In genomic region chr8:105851651-105852143, GRCm38 (mm10) we compare ENCODE assay signal across 8 mouse cellular contexts. TPM values are rescaled to one million over a fixed set of nuclear protein-coding genes. Genes with fewer than 3 reads are reported as not detected.
DNase-seq lines count a peak whose midpoint lies in the region; ATAC-seq and TF ChIP-seq lines count a peak whose summit lies in the region.

No protein-coding gene starts in this region.

- no peaks in the 10 kb centered on the region for H3K27me3 ChIP-seq in forebrain, embryonic 13.5 days
- H3K27me3 ChIP-seq in liver, postnatal 0 days (ENCODE audit: insufficient read depth, low read length): no peaks in the 10 kb centered on the region
- H3K27me3 ChIP-seq in neural tube, embryonic 13.5 days: no peaks in the 10 kb centered on the region
- no peaks in the 10 kb centered on the region for H3K27me3 ChIP-seq in testis, adult 2 months (ENCODE audit: control insufficient read depth, insufficient read depth, low read length)

- peak; percentile 96 for TF ChIP-seq POLR2A in testis, adult 2 months (IDR thresholded peaks at IDR 0.05; ENCODE audit: control insufficient read depth, low read depth, low read length)

- DNase-seq in ES-E14 (ENCODE audit: low read depth, low spot score): peak; percentile 90
- DNase-seq in heart, postnatal 10 days: peak; percentile 93 to 94
- DNase-seq in kidney, postnatal 4 days: peak; percentile 94 to 95
- peak; percentile 91 for DNase-seq in liver, postnatal 0 days

- peaks cover 4 to 13% of the 10 kb centered on the region in 2 experiments; a peak in 3 of 4 replicates for H3K4me1 ChIP-seq in ES-E14 (ENCODE audit: control insufficient read depth in 2 of 2, insufficient read depth in 2 of 2, low read length in 2 of 2, poor library complexity in 1 of 2)
- peaks cover 25% of the 10 kb centered on the region for H3K4me1 ChIP-seq in forebrain, embryonic 13.5 days
- peaks cover 19% of the 10 kb centered on the region for H3K4me1 ChIP-seq in liver, postnatal 0 days (ENCODE audit: insufficient read depth)
- peaks cover 25% of the 10 kb centered on the region for H3K4me1 ChIP-seq in neural tube, embryonic 13.5 days (replicated peaks)
- peaks cover 12% of the 10 kb centered on the region for H3K4me1 ChIP-seq in testis, adult 2 months (ENCODE audit: control insufficient read depth, insufficient read depth, low read length)

- in situ Hi-C loops in ES-E14 (cut with MboI; ENCODE audit: low sequenced_read_pairs in 2 of 2, unreplicated experiment in 2 of 2): no loop called here

- intact Hi-C loops in heart, postnatal 10 days (cut with DNase I): loop anchor here (5.0 kb wide), 1 partner anchor 144 kb away; the partner anchor contains the start of genes 4933405L10Rik and Enkd1

- peak overlapping the region; percentile 85 for H3K4me2 ChIP-seq in forebrain, embryonic 13.5 days
- peak overlapping the region; percentile 96 for H3K4me2 ChIP-seq in liver, postnatal 0 days (ENCODE audit: low read depth, low read length)
- peak overlapping the region; percentile 72 for H3K4me2 ChIP-seq in neural tube, embryonic 13.5 days

- H3K9me3 ChIP-seq in ES-E14 (ENCODE audit: control insufficient read depth, insufficient read depth, low read depth, low read length): no peaks in the 10 kb centered on the region
- H3K9me3 ChIP-seq in forebrain, embryonic 13.5 days (replicated peaks): no peaks in the 10 kb centered on the region
- no peaks in the 10 kb centered on the region for H3K9me3 ChIP-seq in liver, postnatal 0 days (ENCODE audit: low read length)
- H3K9me3 ChIP-seq in neural tube, embryonic 13.5 days: no peaks in the 10 kb centered on the region

- peak; percentile 66 for TF ChIP-seq EP300 in liver, postnatal 0 days (IDR thresholded peaks at IDR 0.05; ENCODE audit: low read depth)

- H3K36me3 ChIP-seq in ES-E14 (ENCODE audit: control insufficient read depth, insufficient read depth, low read length, poor library complexity, severe bottlenecking): peaks cover 24% of the 10 kb centered on the region
- peaks cover 29% of the 10 kb centered on the region for H3K36me3 ChIP-seq in forebrain, embryonic 13.5 days (ENCODE audit: poor library complexity, severe bottlenecking)
- peaks cover 20% of the 10 kb centered on the region for H3K36me3 ChIP-seq in liver, postnatal 0 days (replicated peaks; ENCODE audit: insufficient read depth, low read length)
- H3K36me3 ChIP-seq in neural tube, embryonic 13.5 days: peaks cover 30% of the 10 kb centered on the region
- no peaks in the 10 kb centered on the region for H3K36me3 ChIP-seq in testis, adult 2 months (ENCODE audit: control insufficient read depth, insufficient read depth, low read length)

- peak overlapping the region; percentile 81 to 89 for H3K4me3 ChIP-seq in ES-E14 (ENCODE audit: insufficient read depth in 1 of 2, low read depth in 1 of 2, low read length in 2 of 2, poor library complexity in 1 of 2, severe bottlenecking in 1 of 2)
- H3K4me3 ChIP-seq in forebrain, embryonic 13.5 days: peak overlapping the region; percentile 63
- H3K4me3 ChIP-seq in liver, postnatal 0 days (ENCODE audit: low read depth, low read length): peak overlapping the region; percentile 92
- H3K4me3 ChIP-seq in neural tube, embryonic 13.5 days: peak overlapping the region; percentile 62
- peak overlapping the region; percentile 99 for H3K4me3 ChIP-seq in testis, adult 2 months (ENCODE audit: control insufficient read depth, low read depth, low read length)

- H3K9ac ChIP-seq in ES-E14 (ENCODE audit: insufficient read depth, low read depth, low read length, poor library complexity, severe bottlenecking): peak overlapping the region; percentile 88
- peak overlapping the region; percentile 83 for H3K9ac ChIP-seq in forebrain, embryonic 13.5 days
- H3K9ac ChIP-seq in liver, postnatal 0 days (replicated peaks): peak overlapping the region; percentile 90
- peak overlapping the region; percentile 79 for H3K9ac ChIP-seq in neural tube, embryonic 13.5 days

- WGBS in forebrain, embryonic 13.5 days: under 1% methylated on average over 34 of the region's 34 CpGs
- under 1% methylated on average over 34 of the region's 34 CpGs for WGBS in liver, postnatal 0 days (ENCODE audit: insufficient replicate concordance)
- WGBS in neural tube, embryonic 13.5 days: under 1% methylated on average over 34 of the region's 34 CpGs

- no peak for TF ChIP-seq CTCF in liver, postnatal 0 days (IDR thresholded peaks at IDR 0.05; ENCODE audit: low read depth)
- no peak for TF ChIP-seq CTCF in testis, adult 2 months (IDR thresholded peaks at IDR 0.05; ENCODE audit: control insufficient read depth, insufficient read depth, insufficient replicate concordance, low read depth, low read length)

- peak; percentile 60 for ATAC-seq in cerebellum, adult (ENCODE audit: insufficient number of reproducible peaks, low FRiP score, low TSS enrichment)
- peak; percentile 86 for ATAC-seq in forebrain, embryonic 13.5 days
- peak; percentile 72 for ATAC-seq in liver, postnatal 0 days
- peak; percentile 75 for ATAC-seq in neural tube, embryonic 13.5 days (ENCODE audit: low read depth)

- H3K27ac ChIP-seq in ES-E14 (ENCODE audit: insufficient read depth, low read depth, low read length, poor library complexity, severe bottlenecking): peak overlapping the region; percentile 28
- peak overlapping the region; percentile 67 for H3K27ac ChIP-seq in forebrain, embryonic 13.5 days
- H3K27ac ChIP-seq in liver, postnatal 0 days (ENCODE audit: low read depth): peak overlapping the region; percentile 88
- H3K27ac ChIP-seq in neural tube, embryonic 13.5 days (replicated peaks): peak overlapping the region; percentile 84
- peak overlapping the region; percentile 94 for H3K27ac ChIP-seq in testis, adult 2 months (ENCODE audit: control insufficient read depth, insufficient read depth, low read depth, low read length)

TF ChIP-seq in ES-E14, 5 proteins besides CTCF, POLR2A, EP300 and RAD21:
- TF ChIP-seq CHD2 (IDR thresholded peaks at IDR 0.05; ENCODE audit: low read depth, low read length): peak; percentile 100
- TF ChIP-seq HCFC1 (IDR thresholded peaks at IDR 0.05; ENCODE audit: borderline replicate concordance, insufficient read depth, low read length): peak; percentile 98
- no peak for TF ChIP-seq ZC3H11A (IDR thresholded peaks at IDR 0.05; ENCODE audit: borderline replicate concordance, low read depth, low read length)
- TF ChIP-seq ZNF384 (IDR thresholded peaks at IDR 0.05; ENCODE audit: low read depth, low read length): peak; percentile 22; the same call in 1 of the 2 replicates
- TF ChIP-seq MAFK (IDR thresholded peaks at IDR 0.05; ENCODE audit: insufficient read depth, low read depth, low read length): no peak
TF ChIP-seq in ES-E14: peak in this region for 3.

RNA-seq across cellular contexts. Expression of gene Cenpt, which starts 1.4 kb away (rescaled TPM):
- 82.2 and 127 TPM in 2 replicates for total RNA-seq in ES-E14 (2012; rRNA removed)
- 68.8 and 71.4 TPM in 2 replicates for polyA plus RNA-seq in forebrain, embryonic 13.5 days (2015; fragmentation: Nextera tagmentation; extraction: Ambion mirVana)
- total RNA-seq in heart, postnatal 10 days (2021): 1 to 10 TPM; 8.4 to 8.5 TPM
- 8.9 and 9.0 TPM in 2 replicates for polyA plus RNA-seq in liver, postnatal 0 days (2015; fragmentation: Nextera tagmentation; extraction: Ambion mirVana)
- 52.7 and 63.8 TPM in 2 replicates for polyA plus RNA-seq in neural tube, embryonic 13.5 days (2015; fragmentation: Nextera tagmentation; extraction: Ambion mirVana)
- 15.7 and 16.3 TPM in 2 replicates for polyA plus RNA-seq in testis, adult 2 months (2012; rRNA removed)

RNA-seq across cellular contexts. Expression of gene Thap11, which starts 3.2 kb away (rescaled TPM):
- 31.5 and 52.5 TPM in 2 replicates for total RNA-seq in ES-E14 (2012; rRNA removed)
- 65.9 and 68.3 TPM in 2 replicates for polyA plus RNA-seq in forebrain, embryonic 13.5 days (2015; fragmentation: Nextera tagmentation; extraction: Ambion mirVana)
- 10 to 100 TPM; 27.5 to 31.9 TPM for total RNA-seq in heart, postnatal 10 days (2021)
- 19.6 and 21.5 TPM in 2 replicates for polyA plus RNA-seq in liver, postnatal 0 days (2015; fragmentation: Nextera tagmentation; extraction: Ambion mirVana)
- 61.4 and 64.1 TPM in 2 replicates for polyA plus RNA-seq in neural tube, embryonic 13.5 days (2015; fragmentation: Nextera tagmentation; extraction: Ambion mirVana)
- 13.1 and 14.0 TPM in 2 replicates for polyA plus RNA-seq in testis, adult 2 months (2012; rRNA removed)

RNA-seq across cellular contexts. Expression of gene Nutf2, which starts 8.7 kb away (rescaled TPM):
- 185 and 242 TPM in 2 replicates for total RNA-seq in ES-E14 (2012; rRNA removed)
- 254 and 295 TPM in 2 replicates for polyA plus RNA-seq in forebrain, embryonic 13.5 days (2015; fragmentation: Nextera tagmentation; extraction: Ambion mirVana)
- 10 to 100 TPM; 41.9 to 46.2 TPM for total RNA-seq in heart, postnatal 10 days (2021)
- 67.6 and 71.9 TPM in 2 replicates for polyA plus RNA-seq in liver, postnatal 0 days (2015; fragmentation: Nextera tagmentation; extraction: Ambion mirVana)
- 198 and 201 TPM in 2 replicates for polyA plus RNA-seq in neural tube, embryonic 13.5 days (2015; fragmentation: Nextera tagmentation; extraction: Ambion mirVana)
- 29.9 and 32.1 TPM in 2 replicates for polyA plus RNA-seq in testis, adult 2 months (2012; rRNA removed)

RNA-seq across cellular contexts. Expression of gene Tsnaxip1, which starts 24.2 kb away (rescaled TPM):
- 0.13 and 0.26 TPM in 2 replicates for total RNA-seq in ES-E14 (2012; rRNA removed)
- polyA plus RNA-seq in forebrain, embryonic 13.5 days (2015; fragmentation: Nextera tagmentation; extraction: Ambion mirVana): 0.43 and 1.00 TPM in 2 replicates
- not detected for total RNA-seq in heart, postnatal 10 days (2021)
- not detected in 2 replicates for polyA plus RNA-seq in liver, postnatal 0 days (2015; fragmentation: Nextera tagmentation; extraction: Ambion mirVana)
- 0.46 and 0.54 TPM in 2 replicates for polyA plus RNA-seq in neural tube, embryonic 13.5 days (2015; fragmentation: Nextera tagmentation; extraction: Ambion mirVana)
- 130 and 137 TPM in 2 replicates for polyA plus RNA-seq in testis, adult 2 months (2012; rRNA removed)

RNA-seq across cellular contexts. Expression of gene Ranbp10, which starts 24.5 kb away (rescaled TPM):
- 12.9 and 13.7 TPM in 2 replicates for total RNA-seq in ES-E14 (2012; rRNA removed)
- polyA plus RNA-seq in forebrain, embryonic 13.5 days (2015; fragmentation: Nextera tagmentation; extraction: Ambion mirVana): 14.2 and 14.7 TPM in 2 replicates
- total RNA-seq in heart, postnatal 10 days (2021): 10 to 100 TPM; 24.2 to 24.5 TPM
- polyA plus RNA-seq in liver, postnatal 0 days (2015; fragmentation: Nextera tagmentation; extraction: Ambion mirVana): 18.9 and 20.9 TPM in 2 replicates
- polyA plus RNA-seq in neural tube, embryonic 13.5 days (2015; fragmentation: Nextera tagmentation; extraction: Ambion mirVana): 11.6 and 13.0 TPM in 2 replicates
- polyA plus RNA-seq in testis, adult 2 months (2012; rRNA removed): 48.4 and 50.2 TPM in 2 replicates

Comparison
In these comparisons a context has a peak if more than half of its experiments do, and no peak if none do; other contexts are left out.
1. Peak in every context shown above with its lines: DNase-seq, ATAC-seq, H3K4me3 ChIP-seq and H3K27ac ChIP-seq.
2. H3K27ac ChIP-seq: peak in every context shown above with its lines; median percentile 94 in testis, adult 2 months; 88 in liver, postnatal 0 days; 84 in neural tube, embryonic 13.5 days; 67 in forebrain, embryonic 13.5 days; 28 in ES-E14.